Mouse (Mus musculus): ENCODE data around the gene Olfr1006.
"Not testable (repeated sequence)": the region's sequence is repeated elsewhere in the genome, so short reads cannot be mapped to it uniquely, and the experiment has no call there.

Gene Olfr1006

DNA sequence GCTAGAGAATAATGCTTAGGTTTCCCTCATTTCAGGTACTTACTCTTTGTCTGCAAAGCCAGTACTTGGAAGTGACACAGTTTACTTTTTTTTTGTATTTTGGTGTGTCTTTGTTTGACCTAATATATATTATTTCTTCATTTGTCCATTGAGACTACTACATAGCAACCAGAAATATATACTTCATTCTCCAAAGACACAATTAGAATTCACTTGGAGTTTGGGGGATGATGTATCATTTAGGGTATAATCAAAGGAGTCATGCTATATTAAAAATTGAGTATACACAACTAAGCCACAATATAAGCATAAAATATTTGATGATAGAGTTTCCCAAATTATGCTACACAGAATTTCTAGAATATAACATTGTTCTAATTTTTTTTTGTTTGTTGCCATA is at the start of gene Olfr1006:
Gene Olfr1006, minus strand, starts transcription at position 101 of the 400 bp plus-strand sequence.
- no peak for DNase-seq

- peak; percentile 3 for DNase-seq
These were observed 47.2 kb upstream of the Olfr1006 start for GRCm38 (mm10) chr2:85725793-85726192.

DNA sequence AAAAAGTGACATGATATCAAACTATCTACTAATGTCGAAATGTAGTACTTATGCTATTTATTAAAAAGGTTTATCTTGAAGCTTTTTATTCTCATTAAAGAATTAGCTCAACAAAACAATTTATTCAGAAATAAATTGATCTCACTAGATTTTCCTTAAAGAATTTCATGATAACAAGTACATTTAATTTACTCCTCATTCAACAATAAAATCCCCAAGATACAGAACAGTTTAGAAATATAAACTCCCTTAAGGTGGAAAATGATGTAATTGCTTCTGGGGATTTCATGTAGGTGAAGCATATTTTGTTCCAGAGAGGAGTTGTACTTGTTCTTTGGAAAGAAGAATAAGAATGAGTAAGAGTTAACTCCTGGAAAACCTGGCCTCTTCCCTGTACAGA is 36.6 kb upstream of the Olfr1006 start, which contains the start of gene Olfr1009:
Gene Olfr1009, plus strand, starts transcription at position 301 of the 400 bp plus-strand sequence.
- no peak for DNase-seq

DNA sequence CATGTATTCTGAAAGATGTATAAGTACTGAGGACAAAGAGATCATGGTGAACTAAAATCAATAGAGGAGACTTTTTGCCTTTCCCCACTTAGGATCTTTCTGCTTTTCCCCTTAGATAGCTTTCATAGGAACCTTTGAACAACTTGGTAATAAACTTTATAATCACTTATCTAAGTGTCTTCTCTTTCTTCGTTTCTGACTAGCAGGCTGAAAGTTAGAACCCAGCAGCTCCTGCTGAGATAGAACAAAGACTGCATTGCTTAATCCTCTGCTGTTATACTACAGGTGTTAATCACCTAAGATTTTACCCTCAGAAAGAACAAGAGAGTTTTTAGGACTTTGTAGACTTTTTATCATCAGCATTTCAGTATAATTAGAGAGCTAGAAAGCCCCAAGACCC is 32.6 kb upstream of the Olfr1006 start:
- no peak for DNase-seq

DNA sequence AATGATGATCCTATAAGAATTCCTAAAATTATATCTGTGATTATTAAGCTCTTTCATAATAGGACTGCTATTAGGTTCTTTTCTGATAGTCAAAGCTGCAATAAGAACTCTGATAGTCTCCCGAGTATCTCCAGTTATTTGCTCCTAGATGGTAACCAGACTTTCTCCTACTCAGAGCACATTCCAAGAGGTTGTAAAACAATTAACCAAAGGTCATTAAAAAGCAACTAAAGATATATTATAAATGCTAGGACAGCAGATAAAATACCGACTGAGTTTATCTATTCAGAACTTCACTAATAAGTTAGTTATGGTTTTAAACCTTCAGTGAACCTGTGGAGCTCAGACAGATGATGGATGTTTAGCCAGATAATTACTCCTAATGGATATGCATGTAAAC is 32.1 kb upstream of the Olfr1006 start:
- not testable (repeated sequence) for DNase-seq

GRCm38 (mm10) chr2:85689131-85689530 is 10.6 kb upstream of the Olfr1006 start, which contains the start of gene Olfr1008:
Gene Olfr1008 (plus strand): TSS chr2:85689431.
- DNase-seq, result no peak

GRCm38 (mm10) chr2:85664355-85664754 is 14.2 kb downstream of the Olfr1006 start, which contains the start of gene Olfr154:
Gene Olfr154 (minus strand): TSS chr2:85664455.
- not testable (repeated sequence) for DNase-seq

GRCm38 (mm10) chr2:85650604-85651003 is 28.0 kb downstream of the Olfr1006 start, which contains the start of gene Olfr1002:
Gene Olfr1002 (minus strand): TSS chr2:85650704.
- no peak for DNase-seq

All from cerebellum, adult 8-10 months (tissue).